Mouse (Mus musculus) hindbrain, embryonic 12.5 days (tissue): ENCODE measurements around the gene Krtap3-2. TPM values are rescaled to one million over a fixed set of nuclear protein-coding genes. Genes with fewer than 3 reads are reported as not detected.
"Not testable (repeated sequence)": the region's sequence is repeated elsewhere in the genome, so short reads cannot be mapped to it uniquely, and the experiment has no call there.

Experiments
- ATAC-seq: fragments of 200-750 bp; cut with Nextera tagmentation; 2 replicates; pipeline ENCODE4 v1.8.0; 2017; ENCODE audit warnings: moderate TSS enrichment; ENCODE audit not compliant: low FRiP score
- H3K27ac ChIP-seq: fragments of 300-500 bp; sonication (generic); 2 replicates; pipeline ENCODE4 v1.5.1; 2016; ENCODE audit warnings: mild to moderate bottlenecking
- H3K27me3 ChIP-seq: fragments of 300-500 bp; sonication (generic); 2 replicates; pipeline ENCODE4 v1.6.1; 2016; ENCODE audit warnings: mild to moderate bottlenecking
- H3K36me3 ChIP-seq: fragments of 300-500 bp; sonication (generic); 2 replicates; pipeline ENCODE4 v1.6.1; 2016; ENCODE audit warnings: mild to moderate bottlenecking
- H3K4me1 ChIP-seq: fragments of 300-500 bp; sonication (generic); 2 replicates; pipeline ENCODE4 v1.6.1; 2016
- H3K4me2 ChIP-seq: fragments of 300-500 bp; sonication (generic); replicated peaks from 2 replicates; pipeline ENCODE4 v1.6.1; 2016; ENCODE audit warnings: mild to moderate bottlenecking
- H3K4me3 ChIP-seq: fragments of 300-500 bp; sonication (generic); 2 replicates; pipeline ENCODE4 v1.5.1; 2016; ENCODE audit warnings: mild to moderate bottlenecking
- H3K9ac ChIP-seq: fragments of 300-500 bp; sonication (generic); 2 replicates; pipeline ENCODE4 v1.6.1; 2016; ENCODE audit warnings: mild to moderate bottlenecking, moderate library complexity
- H3K9me3 ChIP-seq: fragments of 300-500 bp; sonication (generic); replicated peaks from 2 replicates; pipeline ENCODE4 v1.6.1; 2016; ENCODE audit warnings: mild to moderate bottlenecking
- WGBS: fragments of 180-500 bp; shearing (Covaris S2); methylation state at CpG from one replicate; pipeline ENCODE4 v1.1.7; 2016; 5-methylcytosine and 5-hydroxymethylcytosine counted together
- polyA plus RNA-seq: library from polyadenylated mRNA; unstranded; fragments of >200 nt; fragmentation: Nextera tagmentation; extraction: Ambion mirVana; gene quantifications from 2 replicates; pipeline ENCODE4 v1.2.1, GENCODE M21; 2016

The Krtap3-2 gene
- not detected in 2 replicates for polyA plus RNA-seq

DNA sequence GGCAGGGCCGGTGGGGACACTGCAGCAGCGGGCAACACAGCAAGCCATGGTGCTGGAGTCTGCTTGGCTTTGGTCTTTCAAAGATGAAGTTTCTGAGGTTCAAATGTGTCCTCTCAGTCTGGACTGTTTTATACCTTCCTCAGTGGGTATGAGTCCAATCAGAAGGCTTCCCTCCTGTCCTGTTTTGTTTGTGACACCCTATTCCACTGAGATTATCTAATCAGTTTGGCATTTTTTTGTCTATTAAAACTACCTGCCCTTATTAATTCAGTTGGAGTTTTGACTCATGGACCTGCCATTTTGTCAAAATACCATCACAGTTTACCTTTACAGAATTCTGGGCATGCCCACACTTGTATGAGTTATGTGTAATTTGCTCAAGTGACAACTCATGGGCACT lies at the start of gene Krtap3-2:
Gene Krtap3-2 (minus strand): TSS at position 101 of the 400 bp plus-strand sequence.
- Histone ChIP-seq H3K4me1 (no peaks in the 10 kb centered on the region), H3K4me2 (no peak within 1 kb of the TSS), H3K27ac (no peak within 1 kb of the TSS), H3K4me3 (no peak within 1 kb of the TSS), H3K9me3 (no peaks in the 10 kb centered on the region), H3K36me3 (no peaks in the 10 kb centered on the region), H3K27me3 (no peaks in the 10 kb centered on the region), H3K9ac (no peak within 1 kb of the TSS)
- no peak for ATAC-seq
- WGBS: 82% methylated on average over 2 of the region's 2 CpGs

DNA sequence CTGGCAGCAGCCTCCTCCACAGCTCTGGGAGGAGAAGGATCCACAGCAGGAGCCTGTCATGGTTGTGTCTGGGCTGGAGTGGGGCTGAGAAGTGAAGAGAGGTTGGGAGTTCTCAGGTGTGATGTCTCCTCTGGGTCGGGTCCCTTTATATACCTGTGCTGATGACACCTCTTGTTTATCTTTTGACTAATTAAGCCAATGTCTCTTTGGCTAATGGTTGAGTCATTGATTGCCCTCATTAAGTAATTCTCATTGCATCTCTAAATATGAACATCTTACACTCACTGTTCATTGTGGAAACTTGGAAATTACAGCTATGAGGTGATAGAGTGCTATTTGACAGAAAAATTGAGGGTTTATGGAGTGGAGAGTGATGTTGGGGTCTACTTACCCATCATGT lies 46.6 kb upstream of the Krtap3-2 start, which contains the start of gene Gm11938:
Gene Gm11938 (minus strand): TSS at position 101 of the 400 bp plus-strand sequence.
- WGBS: 73% methylated on average over 1 of the region's 1 CpGs
- not testable (repeated sequence) for H3K4me2 ChIP-seq

DNA sequence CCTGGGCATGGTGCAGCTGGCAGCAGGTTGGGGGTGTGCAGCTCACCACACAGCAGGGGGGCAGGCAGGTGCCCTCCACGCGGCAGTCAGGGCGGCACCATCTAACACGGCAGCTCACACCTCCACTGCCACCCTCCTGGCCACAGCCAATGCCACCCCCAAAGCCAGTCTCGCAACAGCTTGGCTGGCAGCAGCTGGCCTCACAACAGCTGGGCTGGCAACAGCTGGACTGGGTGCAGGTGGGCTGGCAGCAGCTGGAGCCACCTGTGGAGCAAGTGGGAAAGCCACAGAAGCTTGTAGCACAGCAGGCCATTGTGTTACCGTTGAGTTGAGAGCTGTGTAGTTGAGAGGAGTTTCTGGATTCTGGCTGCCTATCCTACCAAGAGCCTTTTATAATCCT lies 41.1 kb upstream of the Krtap3-2 start, which contains the start of gene Krtap9-3:
Gene Krtap9-3 (minus strand): TSS at position 364 of the 400 bp plus-strand sequence.
- not testable (repeated sequence) for H3K9ac ChIP-seq, H3K4me1 ChIP-seq, H3K27ac ChIP-seq, H3K4me3 ChIP-seq, ATAC-seq, H3K36me3 ChIP-seq, H3K9me3 ChIP-seq, H3K27me3 ChIP-seq, H3K4me2 ChIP-seq
- WGBS: 78% methylated on average over 6 of the region's 6 CpGs

More for the DNA sequence above, 46.6 kb upstream of the Krtap3-2 start, which contains the start of gene Gm11938:
- H3K4me1 ChIP-seq, H3K27me3 ChIP-seq, H3K4me3 ChIP-seq, H3K9me3 ChIP-seq, H3K27ac ChIP-seq, ATAC-seq, H3K9ac ChIP-seq, H3K36me3 ChIP-seq: not testable (repeated sequence)

DNA sequence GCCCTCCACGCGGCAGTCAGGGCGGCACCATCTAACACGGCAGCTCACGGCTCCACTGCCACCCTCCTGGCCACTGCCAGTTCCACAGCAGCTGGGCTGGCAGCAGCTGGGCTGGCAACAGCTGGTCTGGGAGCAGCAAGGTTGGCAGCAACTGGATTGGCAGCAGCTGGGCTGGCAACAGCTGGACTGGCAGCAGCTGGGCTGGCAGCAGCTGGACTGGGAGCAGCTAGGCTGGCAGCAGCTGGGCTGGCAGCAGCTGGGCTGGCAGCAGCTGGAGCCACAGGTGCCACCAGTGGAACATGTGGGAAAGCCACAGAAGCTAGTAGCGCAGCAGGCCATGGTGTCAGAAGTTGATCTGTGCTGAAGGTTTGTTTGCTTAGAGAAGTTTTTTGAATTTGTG lies 34.3 kb upstream of the Krtap3-2 start, which contains the start of gene Krtap1-3:
Gene Krtap1-3 (minus strand): TSS at position 359 of the 400 bp plus-strand sequence.
- Histone ChIP-seq H3K4me3 (no peak within 1 kb of the TSS), H3K9ac (no peak within 1 kb of the TSS), H3K4me1 (no peaks in the 10 kb centered on the region), H3K27ac (no peak within 1 kb of the TSS), H3K36me3 (no peaks in the 10 kb centered on the region), H3K4me2 (no peak within 1 kb of the TSS), H3K27me3 (no peaks in the 10 kb centered on the region), H3K9me3 (no peaks in the 10 kb centered on the region)
- ATAC-seq: no peak
- 87% methylated on average over 6 of the region's 6 CpGs for WGBS

DNA sequence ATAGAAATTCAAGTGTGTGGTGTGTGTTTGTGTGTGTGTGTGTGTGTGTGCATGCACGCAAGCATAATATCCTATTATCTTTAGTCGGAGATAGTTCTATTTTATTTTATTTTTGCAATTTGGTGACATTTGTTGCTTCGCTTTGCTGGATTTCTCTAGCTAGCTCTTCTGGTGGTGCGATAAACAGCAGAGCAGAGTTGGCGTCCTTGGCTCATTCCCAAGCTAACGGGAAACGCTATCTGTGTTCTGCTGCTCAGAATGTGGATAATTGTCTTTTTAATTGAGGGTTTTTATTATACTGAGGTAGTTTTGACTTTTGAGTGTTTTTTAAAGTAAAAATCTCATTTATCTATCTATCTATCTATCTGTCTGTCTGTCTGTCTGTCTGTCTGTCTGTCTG lies 28.4 kb upstream of the Krtap3-2 start:
- H3K4me3 ChIP-seq: no peak overlapping the region
- no peak overlapping the region for H3K4me2 ChIP-seq
- H3K9ac ChIP-seq: no peak overlapping the region
- no peaks in the 10 kb centered on the region for H3K4me1 ChIP-seq
- no peaks in the 10 kb centered on the region for H3K36me3 ChIP-seq
- ATAC-seq: no peak
- WGBS: 95% methylated on average over 7 of the region's 7 CpGs
- H3K9me3 ChIP-seq: no peaks in the 10 kb centered on the region
- no peaks in the 10 kb centered on the region for H3K27me3 ChIP-seq
- H3K27ac ChIP-seq: no peak overlapping the region

DNA sequence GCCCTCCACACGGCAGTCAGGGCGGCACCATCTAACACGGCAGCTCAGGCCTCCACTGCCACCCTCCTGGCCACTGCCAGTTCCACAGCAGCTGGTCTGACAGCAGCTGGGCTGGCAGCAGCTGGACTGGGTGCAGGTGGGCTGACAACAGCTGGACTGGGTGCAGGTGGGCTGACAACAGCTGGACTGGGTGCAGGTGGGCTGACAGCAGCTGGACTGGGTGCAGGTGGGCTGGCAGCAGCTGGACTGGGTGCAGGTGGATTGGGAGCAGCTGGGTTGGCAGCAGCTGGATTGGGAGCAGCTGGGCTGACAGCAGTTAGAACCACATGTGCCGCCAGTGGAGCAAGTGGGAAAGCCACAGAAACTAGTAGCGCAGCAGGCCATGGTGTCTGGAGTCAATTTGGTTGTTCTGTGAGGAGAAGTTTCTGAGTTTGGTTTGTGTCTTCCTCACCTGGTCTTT lies 26.6 kb upstream of the Krtap3-2 start, which contains the start of gene Krtap1-4:
Gene Krtap1-4 (minus strand): TSS at position 410 of the 460 bp plus-strand sequence.
- Histone ChIP-seq H3K4me3 (no peak within 1 kb of the TSS), H3K9ac (no peak within 1 kb of the TSS), H3K27me3 (no peaks in the 10 kb centered on the region), H3K4me2 (no peak within 1 kb of the TSS), H3K9me3 (no peaks in the 10 kb centered on the region), H3K4me1 (no peaks in the 10 kb centered on the region), H3K36me3 (no peaks in the 10 kb centered on the region), H3K27ac (no peak within 1 kb of the TSS)
- no peak for ATAC-seq
- 62% methylated on average over 5 of the region's 5 CpGs for WGBS

DNA sequence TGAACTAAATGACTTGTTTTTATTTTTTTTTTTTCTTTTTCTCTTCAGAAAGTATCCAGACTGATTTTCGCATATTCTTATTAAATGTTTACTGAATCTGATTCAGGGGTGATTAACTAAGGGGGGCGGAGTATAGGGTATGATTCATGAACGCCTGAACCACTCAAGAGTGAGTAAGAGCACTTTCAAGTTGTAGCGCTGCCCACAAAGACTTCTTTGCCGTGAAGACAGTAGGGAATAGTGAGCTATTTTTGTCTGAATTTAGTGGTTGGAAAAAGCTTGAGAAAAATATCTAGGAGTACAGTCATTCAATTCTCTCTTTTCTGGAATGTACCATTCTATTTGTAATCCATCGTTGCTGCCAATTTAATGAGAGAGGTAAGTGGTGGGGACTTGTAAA lies 24.9 kb upstream of the Krtap3-2 start:
- no peaks in the 10 kb centered on the region for H3K4me1 ChIP-seq
- H3K9ac ChIP-seq: no peak overlapping the region
- H3K4me3 ChIP-seq: no peak overlapping the region
- H3K27ac ChIP-seq: no peak overlapping the region
- no peak for ATAC-seq
- H3K4me2 ChIP-seq: no peak overlapping the region
- WGBS: 90% methylated on average over 6 of the region's 6 CpGs
- H3K36me3 ChIP-seq: no peaks in the 10 kb centered on the region
- no peaks in the 10 kb centered on the region for H3K27me3 ChIP-seq
- no peaks in the 10 kb centered on the region for H3K9me3 ChIP-seq

- 95% methylated on average over 5 of the region's 5 CpGs for WGBS
- H3K4me3 ChIP-seq: no peak overlapping the region
- no peaks in the 10 kb centered on the region for H3K4me1 ChIP-seq
- no peak for ATAC-seq
- H3K27me3 ChIP-seq: no peaks in the 10 kb centered on the region
- no peaks in the 10 kb centered on the region for H3K36me3 ChIP-seq
- no peak overlapping the region for H3K4me2 ChIP-seq
- no peak overlapping the region for H3K27ac ChIP-seq
- H3K9me3 ChIP-seq: no peaks in the 10 kb centered on the region
- no peak overlapping the region for H3K9ac ChIP-seq
Measured at GRCm38 (mm10) chr11:99581051-99581450, 24.4 kb upstream of the Krtap3-2 start.

DNA sequence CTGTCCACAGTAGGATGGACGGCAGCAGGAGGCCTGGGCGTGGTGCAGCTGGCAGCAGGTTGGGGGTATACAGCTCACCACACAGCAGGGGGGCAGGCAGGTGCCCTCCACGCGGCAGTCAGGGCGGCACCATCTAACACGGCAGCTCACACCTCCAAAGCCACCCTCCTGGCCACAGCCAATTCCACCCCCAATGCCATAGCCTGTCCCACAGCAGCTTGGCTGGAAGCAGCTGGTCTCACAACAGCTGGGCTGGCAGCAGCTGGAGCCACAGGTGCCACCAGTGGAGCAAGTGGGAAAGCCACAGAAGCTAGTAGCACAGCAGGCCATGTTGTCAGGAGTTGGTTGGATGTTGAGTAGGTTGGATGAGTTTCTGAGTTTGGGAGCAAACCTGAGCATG lies 24.0 kb upstream of the Krtap3-2 start, which contains the start of gene Krtap1-5:
Gene Krtap1-5 (minus strand): TSS at position 381 of the 400 bp plus-strand sequence.
- Histone ChIP-seq H3K9ac (no peak within 1 kb of the TSS), H3K27ac (no peak within 1 kb of the TSS), H3K4me2 (no peak within 1 kb of the TSS), H3K4me3 (no peak within 1 kb of the TSS), H3K27me3 (no peaks in the 10 kb centered on the region), H3K9me3 (no peaks in the 10 kb centered on the region), H3K4me1 (no peaks in the 10 kb centered on the region), H3K36me3 (no peaks in the 10 kb centered on the region)
- 90% methylated on average over 6 of the region's 6 CpGs for WGBS
- ATAC-seq: no peak

- H3K4me1 ChIP-seq: no peaks in the 10 kb centered on the region
- no peaks in the 10 kb centered on the region for H3K27me3 ChIP-seq
- no peak overlapping the region for H3K27ac ChIP-seq
- H3K9ac ChIP-seq: no peak overlapping the region
- peak overlapping the region; percentile 44 for H3K4me2 ChIP-seq
- H3K9me3 ChIP-seq: no peaks in the 10 kb centered on the region
- WGBS: 11% methylated on average over 7 of the region's 7 CpGs
- ATAC-seq: peak; percentile 66; the same call in 1 of the 2 replicates
- H3K36me3 ChIP-seq: no peaks in the 10 kb centered on the region
- no peak overlapping the region for H3K4me3 ChIP-seq
Measured at GRCm38 (mm10) chr11:99574106-99574505, 17.5 kb upstream of the Krtap3-2 start.

GRCm38 (mm10) chr11:99573164-99573563 lies 16.5 kb upstream of the Krtap3-2 start:
- ATAC-seq: no peak
- 43% methylated on average over 4 of the region's 4 CpGs for WGBS
- H3K4me3 ChIP-seq: no peak overlapping the region

DNA sequence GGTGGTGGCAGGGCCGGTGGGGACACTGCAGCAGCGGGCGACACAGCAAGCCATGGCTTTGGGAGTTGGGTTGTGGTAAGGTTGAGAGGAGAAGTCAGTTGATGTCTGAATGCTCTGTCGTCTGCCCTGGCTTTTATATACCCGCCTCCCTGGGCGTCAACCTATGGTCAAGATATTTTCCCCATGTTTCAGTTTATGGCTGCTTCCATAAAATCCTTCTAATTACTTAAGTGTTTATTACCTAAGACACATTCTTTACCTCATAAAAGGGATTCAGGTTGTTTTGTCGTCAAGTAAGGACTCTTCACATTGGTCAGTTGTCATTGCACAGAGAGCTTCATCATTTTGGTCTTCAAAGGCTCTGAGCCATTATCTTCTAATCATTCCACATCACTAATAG lies 9.9 kb upstream of the Krtap3-2 start, which contains the start of gene Krtap3-1:
Gene Krtap3-1 (minus strand): TSS at position 101 of the 400 bp plus-strand sequence.
- Histone ChIP-seq H3K9ac (no peak within 1 kb of the TSS), H3K4me2 (no peak within 1 kb of the TSS), H3K27me3 (no peaks in the 10 kb centered on the region), H3K4me1 (no peaks in the 10 kb centered on the region), H3K27ac (no peak within 1 kb of the TSS), H3K9me3 (no peaks in the 10 kb centered on the region), H3K36me3 (no peaks in the 10 kb centered on the region), H3K4me3 (no peak within 1 kb of the TSS)
- no peak for ATAC-seq
- WGBS: 94% methylated on average over 7 of the region's 7 CpGs

More at GRCm38 (mm10) chr11:99573164-99573563, 16.5 kb upstream of the Krtap3-2 start:
- H3K36me3 ChIP-seq: no peaks in the 10 kb centered on the region
- no peaks in the 10 kb centered on the region for H3K4me1 ChIP-seq
- no peak overlapping the region for H3K9ac ChIP-seq
- H3K4me2 ChIP-seq: no peak overlapping the region
- no peak overlapping the region for H3K27ac ChIP-seq
- no peaks in the 10 kb centered on the region for H3K27me3 ChIP-seq
- no peaks in the 10 kb centered on the region for H3K9me3 ChIP-seq

DNA sequence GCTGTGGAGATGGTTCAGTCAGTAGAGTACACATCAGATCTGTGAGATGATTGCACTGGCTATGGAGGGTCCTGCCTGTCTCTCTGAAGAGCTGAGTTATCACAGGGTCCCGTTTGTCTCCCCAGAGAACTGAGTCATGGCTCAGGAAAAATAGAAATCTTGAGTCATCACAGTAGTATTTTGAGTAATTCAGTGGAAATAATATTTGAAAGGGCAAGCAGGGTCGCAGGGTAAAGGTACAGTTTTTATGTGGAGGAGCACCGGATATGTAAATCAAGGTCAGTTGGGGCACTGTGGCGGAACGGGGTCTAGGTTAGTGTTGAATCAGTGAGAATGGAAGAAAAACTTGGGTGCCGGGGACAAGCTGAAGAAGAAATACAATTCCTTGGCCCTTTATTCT lies 5.9 kb upstream of the Krtap3-2 start:
- H3K27me3 ChIP-seq: no peaks in the 10 kb centered on the region
- H3K4me1 ChIP-seq: no peaks in the 10 kb centered on the region
- no peak overlapping the region for H3K4me3 ChIP-seq
- no peak for ATAC-seq
- H3K4me2 ChIP-seq: no peak overlapping the region
- no peak overlapping the region for H3K27ac ChIP-seq
- WGBS: 82% methylated on average over 6 of the region's 6 CpGs
- H3K9me3 ChIP-seq: no peaks in the 10 kb centered on the region
- no peak overlapping the region for H3K9ac ChIP-seq
- no peaks in the 10 kb centered on the region for H3K36me3 ChIP-seq
